Mouse (Mus musculus) embryo, embryonic 9.5 days (tissue): ENCODE measurements around the gene Timm13.

ENCODE experiments used
- DNase-seq: peaks from one replicate; pipeline ENCODE4 v3.0.0-alpha.2; 2017; ENCODE audit errors: extremely low spot score

Timm13 gene

GRCm38 (mm10) chr10:80932700-80933420 is 32.1 kb upstream of the Timm13 start:
- DNase-seq, result no peak

GRCm38 (mm10) chr10:80932206-80932605 is 31.4 kb upstream of the Timm13 start:
- no peak for DNase-seq

- DNase-seq, result no peak
Observed at GRCm38 (mm10) chr10:80931695-80932094, 30.9 kb upstream of the Timm13 start.

GRCm38 (mm10) chr10:80931153-80931671 is 30.4 kb upstream of the Timm13 start:
- no peak for DNase-seq

- no peak for DNase-seq
Observed at GRCm38 (mm10) chr10:80930361-80931152, 29.8 kb upstream of the Timm13 start.

GRCm38 (mm10) chr10:80929299-80930226 is 28.8 kb upstream of the Timm13 start, which contains the start of gene Gadd45b:
Gene Gadd45b (plus strand): TSS chr10:80930073.
- peak; percentile 99 for DNase-seq

- DNase-seq, result peak; percentile 87
Observed at GRCm38 (mm10) chr10:80928586-80929298, 28.0 kb upstream of the Timm13 start.

GRCm38 (mm10) chr10:80925472-80925871 is 24.7 kb upstream of the Timm13 start:
- DNase-seq, result no peak

- DNase-seq, result peak; percentile 59
Observed at GRCm38 (mm10) chr10:80921923-80922322, 21.2 kb upstream of the Timm13 start.

GRCm38 (mm10) chr10:80917779-80918434 is 17.1 kb upstream of the Timm13 start, which contains the start of gene Lmnb2:
Gene Lmnb2 (minus strand): TSS chr10:80918245.
- DNase-seq, result peak; percentile 73

- DNase-seq, result peak; percentile 43
Observed at GRCm38 (mm10) chr10:80917336-80917778, 16.6 kb upstream of the Timm13 start.

GRCm38 (mm10) chr10:80915736-80916135 is 15.0 kb upstream of the Timm13 start:
- DNase-seq, result no peak

GRCm38 (mm10) chr10:80915260-80915659 is 14.5 kb upstream of the Timm13 start:
- DNase-seq, result no peak

GRCm38 (mm10) chr10:80914253-80914656 is 13.5 kb upstream of the Timm13 start:
- DNase-seq, result no peak

- DNase-seq, result no peak
Observed at GRCm38 (mm10) chr10:80913364-80914011, 12.7 kb upstream of the Timm13 start.

- no peak for DNase-seq
Observed at GRCm38 (mm10) chr10:80911891-80912290, 11.1 kb upstream of the Timm13 start.

- DNase-seq, result no peak
Observed at GRCm38 (mm10) chr10:80911354-80911753, 10.6 kb upstream of the Timm13 start.

GRCm38 (mm10) chr10:80909375-80910162 is 8.8 kb upstream of the Timm13 start:
- no peak for DNase-seq

- no peak for DNase-seq
Observed at GRCm38 (mm10) chr10:80904709-80905108, 3.9 kb upstream of the Timm13 start.
